Mouse (Mus musculus) thymus, adult 18-20 months (tissue): ENCODE data around the gene Parp6.

Experiments used
- DNase-seq, 2 experiments: peaks; one replicate each; pipeline ENCODE4 v3.0.0; 2022; ENCODE audit warnings: mixed read lengths in 2 of 2

The Parp6 gene

GRCm38 (mm10) chr9:59687416-59688046, 70.4 kb downstream of the Parp6 start:
- no peak for DNase-seq

- no peak for DNase-seq
Measured at GRCm38 (mm10) chr9:59691635-59692094, 74.6 kb downstream of the Parp6 start.

DNA sequence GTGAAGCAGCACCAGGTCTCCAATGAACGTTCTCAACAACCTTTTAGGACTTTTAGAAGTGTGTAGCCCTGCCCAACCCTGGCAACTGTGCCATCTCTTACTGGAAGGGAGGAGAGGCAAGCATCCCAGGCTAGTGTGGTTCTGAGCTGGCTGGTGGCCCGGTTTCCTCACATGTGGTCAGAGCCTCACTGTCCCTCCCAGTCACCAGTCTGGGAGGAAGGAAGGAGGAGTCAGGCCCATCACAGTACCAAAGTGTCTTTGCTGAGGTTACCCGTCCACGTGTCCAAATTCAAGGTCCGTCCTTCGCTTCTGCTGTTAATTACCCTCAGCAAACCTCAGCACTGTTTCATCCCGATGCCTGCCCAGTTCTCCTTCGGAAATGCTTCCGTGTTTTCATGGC, 75.1 kb downstream of the Parp6 start:
- no peak for DNase-seq

- no peak for DNase-seq
Measured at GRCm38 (mm10) chr9:59694571-59695450, 77.7 kb downstream of the Parp6 start.

- no peak for DNase-seq
Measured at GRCm38 (mm10) chr9:59695451-59695813, 78.3 kb downstream of the Parp6 start.

- no peak for DNase-seq
Measured at GRCm38 (mm10) chr9:59696381-59696780, 79.3 kb downstream of the Parp6 start.
